In genomic region chr19:5786441-5787114, GRCm38 (mm10) we compare ENCODE assay signal across 8 mouse cellular contexts. TPM values are rescaled to one million over a fixed set of nuclear protein-coding genes. Genes with fewer than 3 reads are reported as not detected.
DNase-seq lines count a peak whose midpoint lies in the region; ATAC-seq lines count a peak whose summit lies in the region.

No protein-coding gene starts in this region.

- H3K9me3 ChIP-seq in embryonic facial prominence, embryonic 12.5 days, result no peaks in the 10 kb centered on the region
- no peaks in the 10 kb centered on the region for H3K9me3 ChIP-seq in limb, embryonic 15.5 days
- H3K9me3 ChIP-seq in midbrain, embryonic 16.5 days (replicated peaks; ENCODE audit: control insufficient read depth, low read length, poor library complexity, severe bottlenecking), result no peaks in the 10 kb centered on the region

- no peak overlapping the region for H3K9ac ChIP-seq in embryonic facial prominence, embryonic 12.5 days
- no peak overlapping the region for H3K9ac ChIP-seq in limb, embryonic 15.5 days
- no peak overlapping the region for H3K9ac ChIP-seq in midbrain, embryonic 16.5 days (ENCODE audit: low read depth, low read length)

- 11% methylated on average over 12 of the region's 12 CpGs for WGBS in embryonic facial prominence, embryonic 12.5 days
- WGBS in limb, embryonic 15.5 days, result 7% methylated on average over 12 of the region's 12 CpGs
- WGBS in midbrain, embryonic 16.5 days, result 8% methylated on average over 12 of the region's 12 CpGs

- H3K4me2 ChIP-seq in embryonic facial prominence, embryonic 12.5 days (replicated peaks), result no peak overlapping the region
- H3K4me2 ChIP-seq in limb, embryonic 15.5 days, result no peak overlapping the region
- no peak overlapping the region for H3K4me2 ChIP-seq in midbrain, embryonic 16.5 days (ENCODE audit: low read length)

- H3K27ac ChIP-seq in embryonic facial prominence, embryonic 12.5 days, result 0 out of 2 replicates have a peak overlapping the region, but pooled peaks have one; percentile 14
- H3K27ac ChIP-seq in limb, embryonic 15.5 days, result peak overlapping the region; percentile 69
- H3K27ac ChIP-seq in midbrain, embryonic 16.5 days (ENCODE audit: low read length), result no peak overlapping the region

- DNase-seq in 416B (ENCODE audit: low read depth), result peak; percentile 91
- DNase-seq in adrenal gland, postnatal 25 days, result peak; percentile 83
- peak; percentile 88 to 94 for DNase-seq in heart, adult 18-20 months
- peak; percentile 93 for DNase-seq in kidney, adult 18-20 months
- DNase-seq in spleen, postnatal 10 days (ENCODE audit: low spot score in 2 of 2), result peak; percentile 91 to 92

- ATAC-seq in embryonic facial prominence, embryonic 12.5 days (ENCODE audit: insufficient number of reproducible peaks, insufficient read depth, low FRiP score, low TSS enrichment), result peak; percentile 62; the same call in 1 of the 2 replicates
- peak; percentile 69; the same call in 1 of the 2 replicates for ATAC-seq in limb, embryonic 15.5 days (ENCODE audit: insufficient number of reproducible peaks, low FRiP score, low TSS enrichment, low read depth)
- ATAC-seq in midbrain, embryonic 16.5 days, result peak; percentile 88

- H3K27me3 ChIP-seq in embryonic facial prominence, embryonic 12.5 days, result no peaks in the 10 kb centered on the region
- H3K27me3 ChIP-seq in limb, embryonic 15.5 days, result no peaks in the 10 kb centered on the region
- no peaks in the 10 kb centered on the region for H3K27me3 ChIP-seq in midbrain, embryonic 16.5 days (ENCODE audit: control insufficient read depth, insufficient read depth, low read depth, low read length)

- H3K4me3 ChIP-seq in embryonic facial prominence, embryonic 12.5 days, result no peak overlapping the region
- H3K4me3 ChIP-seq in limb, embryonic 15.5 days, result no peak overlapping the region
- H3K4me3 ChIP-seq in midbrain, embryonic 16.5 days (ENCODE audit: low read depth, low read length), result no peak overlapping the region

- H3K4me1 ChIP-seq in embryonic facial prominence, embryonic 12.5 days, result no peaks in the 10 kb centered on the region
- peaks cover 8% of the 10 kb centered on the region; the same call in 1 of the 2 replicates for H3K4me1 ChIP-seq in limb, embryonic 15.5 days
- H3K4me1 ChIP-seq in midbrain, embryonic 16.5 days (ENCODE audit: control insufficient read depth, insufficient read depth, low read length), result no peaks in the 10 kb centered on the region

- H3K36me3 ChIP-seq in embryonic facial prominence, embryonic 12.5 days, result no peaks in the 10 kb centered on the region
- H3K36me3 ChIP-seq in limb, embryonic 15.5 days, result no peaks in the 10 kb centered on the region
- no peaks in the 10 kb centered on the region for H3K36me3 ChIP-seq in midbrain, embryonic 16.5 days (ENCODE audit: control insufficient read depth, insufficient read depth, low read length)

RNA-seq across cellular contexts. Expression of gene Scyl1, which starts 15.4 kb away (rescaled TPM):
- total RNA-seq in adrenal gland, postnatal 25 days (2021), result 104 and 120 TPM in 2 replicates
- 78.8 and 80.0 TPM in 2 replicates for polyA plus RNA-seq in embryonic facial prominence, embryonic 12.5 days (2016; fragmentation: Nextera tagmentation; extraction: Ambion mirVana)
- total RNA-seq in heart, adult 18-20 months (2021), result 10 to 100 TPM; 55.1 to 67.8 TPM
- 81.6 and 85.1 TPM in 2 replicates for polyA plus RNA-seq in limb, embryonic 15.5 days (2015; fragmentation: Nextera tagmentation; extraction: Ambion mirVana)
- 86.3 and 86.6 TPM in 2 replicates for polyA plus RNA-seq in midbrain, embryonic 16.5 days (2015; fragmentation: Nextera tagmentation; extraction: Ambion mirVana)

RNA-seq across cellular contexts. Expression of gene Ltbp3, which starts 45.9 kb away (rescaled TPM):
- total RNA-seq in adrenal gland, postnatal 25 days (2021), result 275 and 334 TPM in 2 replicates
- 25.3 and 27.0 TPM in 2 replicates for polyA plus RNA-seq in embryonic facial prominence, embryonic 12.5 days (2016; fragmentation: Nextera tagmentation; extraction: Ambion mirVana)
- 10 to 100 TPM; 30.4 to 35.5 TPM for total RNA-seq in heart, adult 18-20 months (2021)
- 59.4 and 64.3 TPM in 2 replicates for polyA plus RNA-seq in limb, embryonic 15.5 days (2015; fragmentation: Nextera tagmentation; extraction: Ambion mirVana)
- 9.3 and 9.6 TPM in 2 replicates for polyA plus RNA-seq in midbrain, embryonic 16.5 days (2015; fragmentation: Nextera tagmentation; extraction: Ambion mirVana)

RNA-seq across cellular contexts. Expression of gene Fam89b, which starts 57.1 kb away (rescaled TPM):
- total RNA-seq in adrenal gland, postnatal 25 days (2021), result 44.8 and 59.4 TPM in 2 replicates
- polyA plus RNA-seq in embryonic facial prominence, embryonic 12.5 days (2016; fragmentation: Nextera tagmentation; extraction: Ambion mirVana), result 143 and 150 TPM in 2 replicates
- 10 to 100 TPM; 21.6 to 26.0 TPM for total RNA-seq in heart, adult 18-20 months (2021)
- polyA plus RNA-seq in limb, embryonic 15.5 days (2015; fragmentation: Nextera tagmentation; extraction: Ambion mirVana), result 101 and 107 TPM in 2 replicates
- 116 and 131 TPM in 2 replicates for polyA plus RNA-seq in midbrain, embryonic 16.5 days (2015; fragmentation: Nextera tagmentation; extraction: Ambion mirVana)
